Mouse (Mus musculus) ovary, postnatal 36 days (tissue): ENCODE measurements around the gene Kcnc3.
A peak's percentile ranks its signal among the peaks of the same experiment; 100 is the strongest.

Source experiments
- DNase-seq: peaks from one replicate; pipeline ENCODE4 v3.0.0; 2022; ENCODE audit warnings: low spot score, mixed read lengths

Kcnc3 gene

GRCm38 (mm10) chr7:44571811-44572210 lies 18.7 kb upstream of the Kcnc3 start:
- DNase-seq, result no peak

GRCm38 (mm10) chr7:44572213-44572701 lies 18.2 kb upstream of the Kcnc3 start, which contains the start of gene Napsa:
Gene Napsa, plus strand, starts transcription at chr7:44572380.
- no peak for DNase-seq

- DNase-seq, result no peak
Measured at GRCm38 (mm10) chr7:44572956-44573484, 17.4 kb upstream of the Kcnc3 start.

GRCm38 (mm10) chr7:44576333-44576844 lies 14.1 kb upstream of the Kcnc3 start:
- no peak for DNase-seq

- no peak for DNase-seq
Measured at GRCm38 (mm10) chr7:44581637-44582036, 8.8 kb upstream of the Kcnc3 start.

- no peak for DNase-seq
Measured at GRCm38 (mm10) chr7:44582709-44583108, 7.8 kb upstream of the Kcnc3 start.

- DNase-seq, result no peak
Measured at GRCm38 (mm10) chr7:44583146-44583545, 7.3 kb upstream of the Kcnc3 start.

GRCm38 (mm10) chr7:44584265-44584804 lies 6.1 kb upstream of the Kcnc3 start:
- DNase-seq, result no peak

- DNase-seq, result no peak
Measured at GRCm38 (mm10) chr7:44584921-44585320, 5.5 kb upstream of the Kcnc3 start.

GRCm38 (mm10) chr7:44585606-44586005 lies 4.9 kb upstream of the Kcnc3 start:
- DNase-seq, result no peak

GRCm38 (mm10) chr7:44586518-44586917 lies 3.9 kb upstream of the Kcnc3 start:
- no peak for DNase-seq

GRCm38 (mm10) chr7:44586930-44587329 lies 3.5 kb upstream of the Kcnc3 start:
- no peak for DNase-seq

- DNase-seq, result no peak
Measured at GRCm38 (mm10) chr7:44587676-44588075, 2.8 kb upstream of the Kcnc3 start.

GRCm38 (mm10) chr7:44588338-44588737 lies 2.1 kb upstream of the Kcnc3 start:
- no peak for DNase-seq

GRCm38 (mm10) chr7:44589149-44589548 lies 1.3 kb upstream of the Kcnc3 start:
- DNase-seq, result peak; percentile 70

- no peak for DNase-seq
Measured at GRCm38 (mm10) chr7:44589946-44590345, 518 bp upstream of the Kcnc3 start.

- DNase-seq, result no peak
Measured at GRCm38 (mm10) chr7:44591348-44592116, 1.1 kb downstream of the Kcnc3 start.

GRCm38 (mm10) chr7:44593051-44593450 lies 2.6 kb downstream of the Kcnc3 start:
- no peak for DNase-seq

- peak; percentile 85 for DNase-seq
Measured at GRCm38 (mm10) chr7:44593775-44594174, 3.3 kb downstream of the Kcnc3 start.

GRCm38 (mm10) chr7:44594291-44594690 lies 3.8 kb downstream of the Kcnc3 start:
- DNase-seq, result no peak

GRCm38 (mm10) chr7:44595131-44595561 lies 4.7 kb downstream of the Kcnc3 start:
- no peak for DNase-seq

GRCm38 (mm10) chr7:44596051-44596450 lies 5.6 kb downstream of the Kcnc3 start:
- no peak for DNase-seq

- no peak for DNase-seq
Measured at GRCm38 (mm10) chr7:44596996-44597538, 6.6 kb downstream of the Kcnc3 start.
